Mouse (Mus musculus) erythroblast, embryonic 14.5 days (primary cell): Measurements from ENCODE around the gene Diexf. TPM values are rescaled to one million over a fixed set of nuclear protein-coding genes. Genes with fewer than 3 reads are reported as not detected.

Source experiments
- H3K27me3 ChIP-seq: 2 replicates; pipeline ENCODE4 v1.6.1; 2012; ENCODE audit warnings: inconsistent platforms; ENCODE audit not compliant: control insufficient read depth
- H3K36me3 ChIP-seq: 2 replicates; pipeline ENCODE4 v1.6.1; 2012; ENCODE audit warnings: mild to moderate bottlenecking, inconsistent platforms; ENCODE audit not compliant: control insufficient read depth
- H3K4me1 ChIP-seq: 2 replicates; pipeline ENCODE4 v1.6.1; 2012; ENCODE audit warnings: inconsistent platforms; ENCODE audit not compliant: control insufficient read depth
- H3K4me3 ChIP-seq: replicated peaks from 2 replicates; pipeline ENCODE3; 2012; ENCODE audit warnings: moderate library complexity, mild to moderate bottlenecking, inconsistent platforms
- H3K9me3 ChIP-seq: 2 replicates; pipeline ENCODE4 v1.6.1; 2012; ENCODE audit warnings: low read length, inconsistent platforms, mixed read lengths; ENCODE audit not compliant: control insufficient read depth
- GATA1 ChIP-seq: IDR thresholded peaks from 2 replicates; pipeline ENCODE4 v1.6.1; 2012; ENCODE audit warnings: low read length, inconsistent platforms, mixed read lengths
- TAL1 ChIP-seq: IDR thresholded peaks from 3 replicates; pipeline ENCODE4 v1.6.1; 2012; ENCODE audit warnings: low read length, inconsistent platforms, mixed read lengths
- polyA plus RNA-seq: library from polyadenylated mRNA; stranded (reverse); fragments of >175 nt; gene quantifications from 2 replicates; pipeline ENCODE4 v1.2.3, GENCODE M21; 2012

Diexf gene
- polyA plus RNA-seq, 1 experiment = 0.07 TPM

- no peak for TF ChIP-seq TAL1
- TF ChIP-seq GATA1 = no peak
- peaks cover 3% of the 10 kb centered on the region for H3K9me3 ChIP-seq
- H3K4me3 ChIP-seq = no peak overlapping the region
- peaks cover 10% of the 10 kb centered on the region; the same call in 1 of the 2 replicates for H3K27me3 ChIP-seq
- H3K4me1 ChIP-seq = no peaks in the 10 kb centered on the region
- H3K36me3 ChIP-seq = no peaks in the 10 kb centered on the region
Measured at GRCm38 (mm10) chr1:193083051-193083450, 47.0 kb downstream of the Diexf start.

- TF ChIP-seq GATA1 (no peak), TAL1 (no peak)
- Histone ChIP-seq H3K27me3 (peaks cover 10% of the 10 kb centered on the region; the same call in 1 of the 2 replicates), H3K36me3 (no peaks in the 10 kb centered on the region), H3K4me3 (no peak overlapping the region), H3K9me3 (peaks cover 3% of the 10 kb centered on the region), H3K4me1 (no peaks in the 10 kb centered on the region)
Measured at GRCm38 (mm10) chr1:193082311-193082921, 47.7 kb downstream of the Diexf start.

- TF ChIP-seq GATA1 = no peak
- H3K9me3 ChIP-seq = no peaks in the 10 kb centered on the region
Measured at GRCm38 (mm10) chr1:193062618-193063017, 67.5 kb downstream of the Diexf start.

GRCm38 (mm10) chr1:193060167-193060566 lies 69.9 kb downstream of the Diexf start:
- peaks cover 7% of the 10 kb centered on the region for H3K27me3 ChIP-seq
- H3K4me1 ChIP-seq = no peaks in the 10 kb centered on the region; the same call in 1 of the 2 replicates
- no peak overlapping the region for H3K4me3 ChIP-seq
- H3K9me3 ChIP-seq = no peaks in the 10 kb centered on the region
- TF ChIP-seq TAL1 (no peak), GATA1 (no peak)
- H3K36me3 ChIP-seq = no peaks in the 10 kb centered on the region

More at GRCm38 (mm10) chr1:193062618-193063017, 67.5 kb downstream of the Diexf start:
- H3K36me3 ChIP-seq = no peaks in the 10 kb centered on the region
- peaks cover 11% of the 10 kb centered on the region for H3K27me3 ChIP-seq
- no peak overlapping the region for H3K4me3 ChIP-seq
- no peaks in the 10 kb centered on the region for H3K4me1 ChIP-seq

- Histone ChIP-seq H3K36me3 (no peaks in the 10 kb centered on the region), H3K4me1 (no peaks in the 10 kb centered on the region; the same call in 1 of the 2 replicates), H3K4me3 (no peak overlapping the region), H3K27me3 (peaks cover 10% of the 10 kb centered on the region), H3K9me3 (no peaks in the 10 kb centered on the region)
- TF ChIP-seq GATA1 (no peak), TAL1 (no peak)
Measured at GRCm38 (mm10) chr1:193059596-193059995, 70.5 kb downstream of the Diexf start.

GRCm38 (mm10) chr1:193054401-193054800 lies 75.7 kb downstream of the Diexf start:
- TF ChIP-seq TAL1 (no peak), GATA1 (no peak)
- no peaks in the 10 kb centered on the region for H3K9me3 ChIP-seq
- H3K36me3 ChIP-seq = no peaks in the 10 kb centered on the region
- H3K4me3 ChIP-seq = no peak overlapping the region
- H3K27me3 ChIP-seq = peaks cover 19% of the 10 kb centered on the region
- no peaks in the 10 kb centered on the region; the same call in 1 of the 2 replicates for H3K4me1 ChIP-seq

- H3K4me3 ChIP-seq = no peak overlapping the region
- TF ChIP-seq TAL1 = no peak
- no peak for TF ChIP-seq GATA1
- H3K36me3 ChIP-seq = no peaks in the 10 kb centered on the region
- H3K9me3 ChIP-seq = no peaks in the 10 kb centered on the region
- peaks cover 19% of the 10 kb centered on the region for H3K27me3 ChIP-seq
- H3K4me1 ChIP-seq = no peaks in the 10 kb centered on the region; the same call in 1 of the 2 replicates
Measured at GRCm38 (mm10) chr1:193053065-193053464, 77.0 kb downstream of the Diexf start.

GRCm38 (mm10) chr1:193047616-193048015 lies 82.5 kb downstream of the Diexf start:
- H3K9me3 ChIP-seq = no peaks in the 10 kb centered on the region
- H3K4me3 ChIP-seq = no peak overlapping the region
- H3K36me3 ChIP-seq = no peaks in the 10 kb centered on the region
- TF ChIP-seq GATA1 (no peak), TAL1 (no peak)
- H3K4me1 ChIP-seq = no peaks in the 10 kb centered on the region
- H3K27me3 ChIP-seq = peaks cover 24% of the 10 kb centered on the region

GRCm38 (mm10) chr1:193042760-193043295 lies 87.2 kb downstream of the Diexf start:
- H3K4me3 ChIP-seq = no peak overlapping the region
- H3K9me3 ChIP-seq = no peaks in the 10 kb centered on the region
- H3K4me1 ChIP-seq = no peaks in the 10 kb centered on the region
- no peaks in the 10 kb centered on the region for H3K36me3 ChIP-seq
- TF ChIP-seq TAL1 (no peak), GATA1 (no peak)
- peaks cover 64% of the 10 kb centered on the region for H3K27me3 ChIP-seq

Other genes starting within 250 kb of the Diexf start
- gene Syt14, start 94.5 kb downstream of the Diexf start, polyA plus RNA-seq = 0.41 and 0.53 TPM in 2 replicates
- not detected in 2 replicates for gene Irf6, start 22.8 kb upstream of the Diexf start, polyA plus RNA-seq
- gene A130010J15Rik, start 37.8 kb upstream of the Diexf start, polyA plus RNA-seq = not detected in 2 replicates
- 0.22 TPM in 1 of 2 replicates, not detected in the other for gene Traf3ip3, start 71.4 kb upstream of the Diexf start, polyA plus RNA-seq
- gene Lamb3, start 77.4 kb upstream of the Diexf start, polyA plus RNA-seq = not detected in 2 replicates
- gene Hsd11b1, start 133.8 kb upstream of the Diexf start, polyA plus RNA-seq = not detected in 2 replicates
- gene G0s2, start 142.9 kb upstream of the Diexf start, polyA plus RNA-seq = 0.07 and 0.08 TPM in 2 replicates
- gene Camk1g, start 240.0 kb upstream of the Diexf start, polyA plus RNA-seq = not detected in 2 replicates